8 mouse cellular contexts compared by ENCODE assay signal in the genomic region with DNA sequence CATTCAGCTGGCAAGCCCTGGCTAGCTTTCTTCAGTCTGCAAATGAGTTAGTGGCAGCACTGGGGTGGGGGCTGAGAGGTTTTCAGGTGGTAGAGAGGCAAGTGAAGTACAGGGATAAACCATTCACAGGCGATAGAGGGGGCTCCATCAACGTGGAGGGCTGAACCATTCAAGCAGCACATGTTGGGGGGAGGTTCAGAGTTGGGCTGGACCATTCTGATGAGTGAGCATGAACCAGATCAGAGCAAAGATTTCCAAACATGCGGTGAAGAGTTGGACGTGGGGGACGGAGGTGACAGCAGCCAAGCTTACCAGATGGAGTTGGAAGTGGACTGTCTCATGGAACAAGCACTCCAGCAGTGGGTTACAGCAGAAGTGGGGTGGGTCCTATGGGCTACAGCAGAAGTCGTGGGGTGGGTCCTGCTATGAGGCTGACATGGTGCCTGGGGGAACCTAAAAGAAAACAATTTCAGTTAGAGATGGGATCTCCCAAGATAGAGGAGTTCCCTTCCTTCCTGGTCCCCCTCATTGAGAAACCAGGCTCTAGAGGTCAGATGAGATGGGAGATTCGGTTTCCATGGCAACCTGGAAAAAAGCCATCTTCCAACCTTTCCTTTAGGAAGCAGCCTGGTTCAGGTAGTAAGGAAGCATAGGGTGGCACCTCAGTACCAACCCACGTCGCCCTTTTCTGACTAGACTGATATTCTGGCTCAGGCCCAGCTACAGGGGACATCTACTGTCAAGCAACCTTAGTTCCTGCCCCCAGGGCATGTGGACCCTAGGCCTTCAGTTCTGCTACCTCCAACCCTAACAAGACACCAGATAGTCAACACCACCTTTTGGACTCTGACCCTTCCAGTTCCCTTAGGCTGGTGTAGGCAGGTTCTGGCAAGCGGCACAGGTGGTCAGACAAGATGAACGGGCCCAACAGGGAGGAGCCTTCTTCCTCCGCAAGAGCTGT. TPM values are rescaled to one million over a fixed set of nuclear protein-coding genes. Genes with fewer than 3 reads are reported as not detected.
DNase-seq lines count a peak whose midpoint lies in the region; ATAC-seq and TF ChIP-seq lines count a peak whose summit lies in the region.

A gene (minus strand): TSS at position 455 of the 961 bp plus-strand sequence.

- intact Hi-C loops in left cerebral cortex, postnatal 10 days (cut with DNase I), result loop anchor here (10.0 kb wide), 1 partner anchor 319 kb away; a partner anchor contains a TSS

- peak within 1 kb of the TSS; percentile 93 for H3K9ac ChIP-seq in lung, embryonic 14.5 days
- peak within 1 kb of the TSS; percentile 73 for H3K9ac ChIP-seq in hindbrain, embryonic 15.5 days
- peak within 1 kb of the TSS; percentile 92 for H3K9ac ChIP-seq in midbrain, embryonic 14.5 days (replicated peaks; ENCODE audit: low read length)

- H3K4me2 ChIP-seq in lung, embryonic 14.5 days, result peak within 1 kb of the TSS; percentile 97
- H3K4me2 ChIP-seq in hindbrain, embryonic 15.5 days, result peak within 1 kb of the TSS; percentile 96
- H3K4me2 ChIP-seq in midbrain, embryonic 14.5 days (ENCODE audit: low read length), result peak within 1 kb of the TSS; percentile 99

- peaks cover 27% of the 10 kb centered on the region for H3K4me1 ChIP-seq in lung, embryonic 14.5 days (ENCODE audit: insufficient read depth)
- H3K4me1 ChIP-seq in brown adipose tissue, adult 24 weeks (ENCODE audit: control insufficient read depth, insufficient read depth, insufficient read length, low read length), result peaks cover 15% of the 10 kb centered on the region
- peaks cover 74% of the 10 kb centered on the region for H3K4me1 ChIP-seq in hindbrain, embryonic 15.5 days (replicated peaks)
- peaks cover 56% of the 10 kb centered on the region for H3K4me1 ChIP-seq in midbrain, embryonic 14.5 days (ENCODE audit: control insufficient read depth, insufficient read depth, low read length)

- H3K27me3 ChIP-seq in lung, embryonic 14.5 days (ENCODE audit: insufficient read depth, low read length), result no peaks in the 10 kb centered on the region
- no peaks in the 10 kb centered on the region for H3K27me3 ChIP-seq in hindbrain, embryonic 15.5 days
- H3K27me3 ChIP-seq in midbrain, embryonic 14.5 days (ENCODE audit: control insufficient read depth, insufficient read depth, low read length), result no peaks in the 10 kb centered on the region

- H3K4me3 ChIP-seq in lung, embryonic 14.5 days (ENCODE audit: low read depth, low read length), result peak within 1 kb of the TSS; percentile 73
- H3K4me3 ChIP-seq in brown adipose tissue, adult 24 weeks (ENCODE audit: insufficient read depth, low read depth, low read length), result peak within 1 kb of the TSS; percentile 68
- H3K4me3 ChIP-seq in hindbrain, embryonic 15.5 days, result peak within 1 kb of the TSS; percentile 65
- peak within 1 kb of the TSS; percentile 62 for H3K4me3 ChIP-seq in midbrain, embryonic 14.5 days (replicated peaks; ENCODE audit: low read depth, low read length)

- 27% methylated on average over 12 of the region's 12 CpGs for WGBS in lung, embryonic 14.5 days
- WGBS in hindbrain, embryonic 15.5 days, result 29% methylated on average over 12 of the region's 12 CpGs
- WGBS in midbrain, embryonic 14.5 days, result 36% methylated on average over 12 of the region's 12 CpGs

- 0 out of 2 replicates have a peak, but pooled peaks have one; percentile 13 for TF ChIP-seq CTCF in lung, embryonic 14.5 days (IDR thresholded peaks at IDR 0.05; ENCODE audit: low read depth)

- H3K27ac ChIP-seq in lung, embryonic 14.5 days (ENCODE audit: low read depth), result peak within 1 kb of the TSS; percentile 52; the same call in 1 of the 2 replicates
- H3K27ac ChIP-seq in brown adipose tissue, adult 24 weeks (replicated peaks; ENCODE audit: low read depth, low read length), result peak within 1 kb of the TSS; percentile 74
- H3K27ac ChIP-seq in hindbrain, embryonic 15.5 days (replicated peaks), result peak within 1 kb of the TSS; percentile 98
- H3K27ac ChIP-seq in midbrain, embryonic 14.5 days (replicated peaks; ENCODE audit: low read depth, low read length), result peak within 1 kb of the TSS; percentile 100

- DNase-seq in lung, embryonic 14.5 days, result peak; percentile 67
- DNase-seq in lung, postnatal 25 days (ENCODE audit: low spot score), result no peak
- DNase-seq in frontal cortex, postnatal 10 days (ENCODE audit: low spot score in 2 of 2), result peak; percentile 52 to 69
- peak; percentile 65 to 66 for DNase-seq in left cerebral cortex, postnatal 10 days (ENCODE audit: extremely low spot score in 1 of 2, low spot score in 2 of 2)
- DNase-seq in midbrain, embryonic 14.5 days, result peak; percentile 84
- peak; percentile 84 for DNase-seq in yolk sac, embryonic 10.5 days (ENCODE audit: low spot score)

- no peaks in the 10 kb centered on the region for H3K9me3 ChIP-seq in lung, embryonic 14.5 days (ENCODE audit: low read depth, low read length)
- H3K9me3 ChIP-seq in hindbrain, embryonic 15.5 days, result no peaks in the 10 kb centered on the region
- no peaks in the 10 kb centered on the region for H3K9me3 ChIP-seq in midbrain, embryonic 14.5 days (ENCODE audit: control insufficient read depth, low read length)

- H3K36me3 ChIP-seq in lung, embryonic 14.5 days (ENCODE audit: insufficient read depth), result peaks cover 16% of the 10 kb centered on the region
- peaks cover 9% of the 10 kb centered on the region; the same call in 1 of the 2 replicates for H3K36me3 ChIP-seq in hindbrain, embryonic 15.5 days
- peaks cover 16% of the 10 kb centered on the region for H3K36me3 ChIP-seq in midbrain, embryonic 14.5 days (ENCODE audit: control insufficient read depth, insufficient read depth, low read length)

- no peak for ATAC-seq in lung, embryonic 14.5 days (ENCODE audit: insufficient read depth)
- ATAC-seq in hindbrain, embryonic 15.5 days (ENCODE audit: low FRiP score, low read depth), result no peak
- ATAC-seq in midbrain, embryonic 14.5 days (ENCODE audit: low FRiP score, low TSS enrichment), result no peak

RNA-seq across cellular contexts. Expression of the gene that starts here (rescaled TPM):
- polyA plus RNA-seq in lung, embryonic 14.5 days (2014; fragmentation: Nextera tagmentation; extraction: Ambion mirVana), result 22.9 and 24.4 TPM in 2 replicates
- 13.9 and 16.9 TPM in 2 replicates for polyA plus RNA-seq in brown adipose tissue, adult 24 weeks (2012; ENCODE audit: insufficient read depth, insufficient read length, missing spikeins)
- polyA plus RNA-seq in hindbrain, embryonic 15.5 days (2015; fragmentation: Nextera tagmentation; extraction: Ambion mirVana), result 33.7 and 34.9 TPM in 2 replicates
- total RNA-seq in left cerebral cortex, postnatal 10 days (2021), result 10 to 100 TPM; 42.7 to 43.9 TPM
- polyA plus RNA-seq in midbrain, embryonic 14.5 days (2014; fragmentation: Nextera tagmentation; extraction: Ambion mirVana), result 41.1 and 41.2 TPM in 2 replicates
